Mouse (Mus musculus): ENCODE results near the gene Otp.

The Otp gene

GRCm38 (mm10) chr13:94875396-94875880 lies at the start of gene Otp:
Otp (plus strand) TSS chr13:94875602.
- DNase-seq, result no peak

- DNase-seq, result no peak
Observed at GRCm38 (mm10) chr13:94826389-94826788, 49.0 kb upstream of the Otp start.

GRCm38 (mm10) chr13:94826986-94827385 lies 48.4 kb upstream of the Otp start:
- no peak for DNase-seq

GRCm38 (mm10) chr13:94827847-94828246 lies 47.6 kb upstream of the Otp start:
- no peak for DNase-seq

- no peak for DNase-seq
Observed at GRCm38 (mm10) chr13:94838047-94838720, 37.2 kb upstream of the Otp start.

GRCm38 (mm10) chr13:94838756-94839337 lies 36.6 kb upstream of the Otp start:
- DNase-seq, result no peak

- no peak for DNase-seq
Observed at GRCm38 (mm10) chr13:94843236-94843635, 32.2 kb upstream of the Otp start.

- DNase-seq, result no peak
Observed at GRCm38 (mm10) chr13:94847870-94848269, 27.5 kb upstream of the Otp start.

GRCm38 (mm10) chr13:94849351-94849750 lies 26.1 kb upstream of the Otp start:
- no peak for DNase-seq

- DNase-seq, result no peak
Observed at GRCm38 (mm10) chr13:94858016-94858575, 17.3 kb upstream of the Otp start.

- no peak for DNase-seq
Observed at GRCm38 (mm10) chr13:94859256-94859655, 16.1 kb upstream of the Otp start.

GRCm38 (mm10) chr13:94862491-94863230 lies 12.7 kb upstream of the Otp start:
- DNase-seq, result no peak

- no peak for DNase-seq
Observed at GRCm38 (mm10) chr13:94866906-94867305, 8.5 kb upstream of the Otp start.

GRCm38 (mm10) chr13:94867772-94868171 lies 7.6 kb upstream of the Otp start:
- no peak for DNase-seq

- no peak for DNase-seq
Observed at GRCm38 (mm10) chr13:94868478-94868950, 6.9 kb upstream of the Otp start.

GRCm38 (mm10) chr13:94869541-94869940 lies 5.9 kb upstream of the Otp start:
- DNase-seq, result no peak

GRCm38 (mm10) chr13:94870071-94870460 lies 5.3 kb upstream of the Otp start:
- DNase-seq, result no peak

- DNase-seq, result no peak
Observed at GRCm38 (mm10) chr13:94870461-94871186, 4.8 kb upstream of the Otp start.

- no peak for DNase-seq
Observed at GRCm38 (mm10) chr13:94871806-94872320, 3.5 kb upstream of the Otp start.

- DNase-seq, result no peak
Observed at GRCm38 (mm10) chr13:94872439-94872838, 3.0 kb upstream of the Otp start.

- DNase-seq, result no peak
Observed at GRCm38 (mm10) chr13:94873111-94874038, 2.0 kb upstream of the Otp start.

Measured in right cerebral cortex, postnatal 14 days (tissue).